ENCODE assay signal across 15 mouse cellular contexts in the genomic region with DNA sequence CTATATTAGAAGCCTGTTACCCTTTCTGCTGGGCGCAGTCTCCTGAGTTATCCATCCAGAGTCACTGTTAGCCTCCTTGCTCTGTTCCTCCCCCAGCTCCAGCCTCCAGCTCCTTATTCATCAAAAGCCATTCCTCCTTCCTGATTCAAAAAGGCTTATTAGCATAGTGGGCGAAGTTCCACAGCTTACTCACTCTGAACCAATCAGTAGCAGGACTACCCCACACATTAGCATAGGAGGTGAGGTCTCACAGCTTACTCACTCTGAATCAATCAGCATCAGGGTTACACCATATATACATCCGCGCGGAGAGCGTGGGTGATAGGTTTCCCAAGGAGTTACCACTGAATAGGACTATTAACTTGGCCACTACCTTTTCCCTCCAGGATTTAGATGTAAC.
DNase-seq lines count a peak whose midpoint lies in the region; ATAC-seq lines count a peak whose summit lies in the region.
"Had no signal": no experiment of that assay in that cellular context is flagged by ENCODE, and none has a peak within 500 bp of the region (broad histone marks: within the 10 kb centered on the region; RNA-seq: fewer than 3 reads in every experiment).

No protein-coding gene starts in this region.

- 45% methylated on average over 6 of the region's 6 CpGs for WGBS in forebrain, embryonic 16.5 days

- no peak overlapping the region for H3K4me2 ChIP-seq in forebrain, embryonic 16.5 days (ENCODE audit: low read length)
- H3K4me2 ChIP-seq: embryonic facial prominence, embryonic 15.5 days had no signal

- no peaks in the 10 kb centered on the region for H3K9me3 ChIP-seq in forebrain, embryonic 16.5 days (ENCODE audit: control insufficient read depth, low read length)
- H3K9me3 ChIP-seq: embryonic facial prominence, embryonic 15.5 days had no signal

- peak; percentile 39 to 59 for DNase-seq in left cerebral cortex, adult 18-20 months (ENCODE audit: low spot score in 2 of 2)
- no peak for DNase-seq in left cerebral cortex, postnatal 36 days (ENCODE audit: low spot score in 2 of 2)
- DNase-seq in 416B (ENCODE audit: low read depth) (peak; percentile 18), ES-CJ7 (ENCODE audit: low read depth, low spot score) (peak; percentile 76)
- DNase-seq in gastrocnemius, postnatal 36 days, result no peak
- DNase-seq: adrenal gland, postnatal 36 days; cerebellum, adult 11 months; heart, adult 2 months; lung, adult 18-20 months; right cerebral cortex, postnatal 14 days had no signal

- peak; percentile 81 for ATAC-seq in forebrain, embryonic 16.5 days
- no peak for ATAC-seq in activated CD4-positive, CD25-positive, alpha-beta regulatory T cell, adult 4 months
- ATAC-seq: inflammation-experienced regulatory T-cells, adult 6 months had no signal

- intact Hi-C loops in left cerebral cortex, postnatal 36 days (cut with DNase I), result no loop called here
- intact Hi-C loops in gastrocnemius, postnatal 36 days (cut with DNase I), result no loop called here

- H3K27me3 ChIP-seq in forebrain, embryonic 16.5 days (replicated peaks; ENCODE audit: control insufficient read depth, insufficient read depth, low read length), result no peaks in the 10 kb centered on the region
- H3K27me3 ChIP-seq: embryonic facial prominence, embryonic 15.5 days had no signal

- peaks cover 13% of the 10 kb centered on the region for H3K4me1 ChIP-seq in forebrain, embryonic 16.5 days (replicated peaks; ENCODE audit: control insufficient read depth, insufficient read depth, low read length)

- peaks cover 15% of the 10 kb centered on the region for H3K36me3 ChIP-seq in forebrain, embryonic 16.5 days (ENCODE audit: control insufficient read depth, insufficient read depth)

- H3K4me3 ChIP-seq in forebrain, embryonic 16.5 days (replicated peaks; ENCODE audit: low read length), result no peak overlapping the region
- H3K4me3 ChIP-seq: embryonic facial prominence, embryonic 15.5 days; heart, adult 2 months had no signal

- no peak overlapping the region for H3K27ac ChIP-seq in forebrain, embryonic 16.5 days (ENCODE audit: low read length)
- H3K27ac ChIP-seq: embryonic facial prominence, embryonic 15.5 days; heart, adult 2 months; macrophage had no signal

- H3K9ac ChIP-seq in forebrain, embryonic 16.5 days (replicated peaks; ENCODE audit: low read depth, low read length), result no peak overlapping the region
- H3K9ac ChIP-seq: embryonic facial prominence, embryonic 15.5 days had no signal

Comparison
In these comparisons a context has a peak if more than half of its experiments do, and no peak if none do; other contexts are left out.
1. DNase-seq: peak in left cerebral cortex, adult 18-20 months (2 of 2), 416B (single experiment) and ES-CJ7 (single experiment); none in left cerebral cortex, postnatal 36 days (0 of 2) and gastrocnemius, postnatal 36 days (0 of 2).